Comparison of ENCODE assay signal across 17 mouse cellular contexts in the genomic region with DNA sequence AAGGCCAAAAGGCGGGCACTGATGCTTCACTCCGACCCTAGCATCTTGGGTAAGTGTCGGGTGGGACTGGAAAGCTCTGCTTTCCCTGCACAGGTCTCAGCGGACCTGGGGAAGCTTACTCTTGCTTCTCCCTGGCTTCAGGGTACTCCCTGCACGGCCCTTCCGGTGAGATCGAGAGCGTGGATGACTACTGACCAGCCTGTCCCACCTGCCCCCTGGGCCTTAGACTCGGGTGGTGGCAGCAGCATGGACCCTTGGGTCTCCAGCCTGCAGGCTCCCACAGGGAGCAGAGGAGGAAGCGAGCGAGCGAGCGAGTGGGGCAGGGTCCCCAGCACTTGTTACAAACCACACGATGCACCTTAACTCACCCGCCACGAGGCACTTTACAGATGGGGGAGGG. TPM values are rescaled to one million over a fixed set of nuclear protein-coding genes. Genes with fewer than 3 reads are reported as not detected.
DNase-seq lines count a peak whose midpoint lies in the region; ATAC-seq and TF ChIP-seq lines count a peak whose summit lies in the region.
"Had no signal": no experiment of that assay in that cellular context is flagged by ENCODE, and none has a peak within 500 bp of the region (broad histone marks: within the 10 kb centered on the region; RNA-seq: fewer than 3 reads in every experiment).

No protein-coding gene starts in this region.

- no peak for ATAC-seq in heart, embryonic 12.5 days (ENCODE audit: insufficient number of reproducible peaks, low FRiP score)
- no peak for ATAC-seq in lung, embryonic 14.5 days (ENCODE audit: insufficient read depth)
- ATAC-seq in forebrain, embryonic 16.5 days, result no peak
- no peak for ATAC-seq in midbrain, embryonic 14.5 days (ENCODE audit: low FRiP score, low TSS enrichment)
- ATAC-seq: Patski had no signal

- intact Hi-C loops in heart, postnatal 10 days (cut with DNase I), result no loop called here

- no peak overlapping the region for H3K9ac ChIP-seq in heart, embryonic 12.5 days
- peak overlapping the region; percentile 22; the same call in 1 of the 2 replicates for H3K9ac ChIP-seq in lung, embryonic 14.5 days
- no peak overlapping the region for H3K9ac ChIP-seq in forebrain, embryonic 16.5 days (replicated peaks; ENCODE audit: low read depth, low read length)
- no peak overlapping the region for H3K9ac ChIP-seq in midbrain, embryonic 14.5 days (replicated peaks; ENCODE audit: low read length)

- peaks cover 28% of the 10 kb centered on the region for H3K4me1 ChIP-seq in heart, embryonic 12.5 days (replicated peaks)
- peaks cover 2% of the 10 kb centered on the region; the same call in 1 of the 2 replicates for H3K4me1 ChIP-seq in lung, embryonic 14.5 days (ENCODE audit: insufficient read depth)
- peaks cover 18% of the 10 kb centered on the region for H3K4me1 ChIP-seq in forebrain, embryonic 16.5 days (replicated peaks; ENCODE audit: control insufficient read depth, insufficient read depth, low read length)
- H3K4me1 ChIP-seq in midbrain, embryonic 14.5 days (ENCODE audit: control insufficient read depth, insufficient read depth, low read length), result peaks cover 11% of the 10 kb centered on the region

- no peak for DNase-seq in heart, postnatal 10 days
- DNase-seq in lung, embryonic 14.5 days, result no peak
- no peak for DNase-seq in lung, adult 18-20 months
- DNase-seq in midbrain, embryonic 14.5 days, result no peak
- DNase-seq in embryo, embryonic 11 days, result no peak
- no peak for DNase-seq in layer of hippocampus, postnatal 14 days (ENCODE audit: low spot score in 2 of 2)
- DNase-seq: liver, embryonic 13.5 days had no signal

- no peak overlapping the region for H3K4me3 ChIP-seq in heart, embryonic 12.5 days
- H3K4me3 ChIP-seq in lung, embryonic 14.5 days (ENCODE audit: low read depth, low read length), result no peak overlapping the region
- no peak overlapping the region for H3K4me3 ChIP-seq in forebrain, embryonic 16.5 days (replicated peaks; ENCODE audit: low read length)
- H3K4me3 ChIP-seq in midbrain, embryonic 14.5 days (replicated peaks; ENCODE audit: low read depth, low read length), result no peak overlapping the region
- H3K4me3 ChIP-seq: liver, embryonic 13.5 days had no signal

- H3K9me3 ChIP-seq in heart, embryonic 12.5 days (replicated peaks), result no peaks in the 10 kb centered on the region
- no peaks in the 10 kb centered on the region for H3K9me3 ChIP-seq in lung, embryonic 14.5 days (ENCODE audit: low read depth, low read length)
- H3K9me3 ChIP-seq in forebrain, embryonic 16.5 days (ENCODE audit: control insufficient read depth, low read length), result no peaks in the 10 kb centered on the region
- no peaks in the 10 kb centered on the region for H3K9me3 ChIP-seq in midbrain, embryonic 14.5 days (ENCODE audit: control insufficient read depth, low read length)
- H3K9me3 ChIP-seq: liver, embryonic 13.5 days had no signal

- 79% methylated on average over 16 of the region's 16 CpGs for WGBS in heart, embryonic 12.5 days
- WGBS in lung, embryonic 14.5 days, result 66% methylated on average over 16 of the region's 16 CpGs
- 76% methylated on average over 16 of the region's 16 CpGs for WGBS in forebrain, embryonic 16.5 days
- 71% methylated on average over 16 of the region's 16 CpGs for WGBS in midbrain, embryonic 14.5 days

- H3K27me3 ChIP-seq in heart, embryonic 12.5 days (replicated peaks), result no peaks in the 10 kb centered on the region
- no peaks in the 10 kb centered on the region for H3K27me3 ChIP-seq in lung, embryonic 14.5 days (ENCODE audit: insufficient read depth, low read length)
- H3K27me3 ChIP-seq in forebrain, embryonic 16.5 days (replicated peaks; ENCODE audit: control insufficient read depth, insufficient read depth, low read length), result no peaks in the 10 kb centered on the region
- no peaks in the 10 kb centered on the region for H3K27me3 ChIP-seq in midbrain, embryonic 14.5 days (ENCODE audit: control insufficient read depth, insufficient read depth, low read length)
- H3K27me3 ChIP-seq: liver, embryonic 13.5 days; Patski had no signal

- H3K27ac ChIP-seq in heart, embryonic 12.5 days (ENCODE audit: poor library complexity, severe bottlenecking), result peak overlapping the region; percentile 28; the same call in 1 of the 2 replicates
- H3K27ac ChIP-seq in lung, embryonic 14.5 days (ENCODE audit: low read depth), result no peak overlapping the region
- peak overlapping the region; percentile 33; the same call in 1 of the 2 replicates for H3K27ac ChIP-seq in forebrain, embryonic 16.5 days (ENCODE audit: low read length)
- peak overlapping the region; percentile 63 for H3K27ac ChIP-seq in midbrain, embryonic 14.5 days (replicated peaks; ENCODE audit: low read depth, low read length)
- H3K27ac ChIP-seq: kidney, postnatal 0 days; macrophage had no signal

- H3K4me2 ChIP-seq in heart, embryonic 12.5 days, result no peak overlapping the region
- no peak overlapping the region for H3K4me2 ChIP-seq in lung, embryonic 14.5 days
- no peak overlapping the region for H3K4me2 ChIP-seq in forebrain, embryonic 16.5 days (ENCODE audit: low read length)
- H3K4me2 ChIP-seq in midbrain, embryonic 14.5 days (ENCODE audit: low read length), result no peak overlapping the region

- no peak for TF ChIP-seq CTCF in lung, embryonic 14.5 days (IDR thresholded peaks at IDR 0.05; ENCODE audit: low read depth)

- H3K36me3 ChIP-seq in heart, embryonic 12.5 days, result peaks cover 94% of the 10 kb centered on the region
- H3K36me3 ChIP-seq in lung, embryonic 14.5 days (ENCODE audit: insufficient read depth), result peaks cover 100% of the 10 kb centered on the region
- H3K36me3 ChIP-seq in forebrain, embryonic 16.5 days (ENCODE audit: control insufficient read depth, insufficient read depth), result peaks cover 48% of the 10 kb centered on the region
- H3K36me3 ChIP-seq in midbrain, embryonic 14.5 days (ENCODE audit: control insufficient read depth, insufficient read depth, low read length), result peaks cover 97% of the 10 kb centered on the region

RNA-seq across cellular contexts. Expression of a gene that starts 7.2 kb away (rescaled TPM):
- polyA plus RNA-seq in heart, embryonic 12.5 days (2016; fragmentation: Nextera tagmentation; extraction: Ambion mirVana), result 9.9 and 10.1 TPM in 2 replicates
- total RNA-seq in heart, postnatal 10 days (2021), result 10 to 100 TPM; 29.6 to 33.8 TPM
- polyA plus RNA-seq in lung, embryonic 14.5 days (2014; fragmentation: Nextera tagmentation; extraction: Ambion mirVana), result 11.1 and 11.6 TPM in 2 replicates
- polyA plus RNA-seq in forebrain, embryonic 16.5 days (2015; fragmentation: Nextera tagmentation; extraction: Ambion mirVana), result 16.5 and 20.2 TPM in 2 replicates
- 17.0 and 23.5 TPM in 2 replicates for polyA plus RNA-seq in midbrain, embryonic 14.5 days (2014; fragmentation: Nextera tagmentation; extraction: Ambion mirVana)
- total RNA-seq in layer of hippocampus, postnatal 14 days (2021), result 10 to 100 TPM; 40.5 to 48.8 TPM

RNA-seq across cellular contexts. Expression of a gene that starts 7.5 kb away (rescaled TPM):
- not detected in 2 replicates for polyA plus RNA-seq in heart, embryonic 12.5 days (2016; fragmentation: Nextera tagmentation; extraction: Ambion mirVana)
- total RNA-seq in heart, postnatal 10 days (2021), result not detected
- polyA plus RNA-seq in lung, embryonic 14.5 days (2014; fragmentation: Nextera tagmentation; extraction: Ambion mirVana), result 0.37 and 0.38 TPM in 2 replicates
- polyA plus RNA-seq in forebrain, embryonic 16.5 days (2015; fragmentation: Nextera tagmentation; extraction: Ambion mirVana), result not detected in 2 replicates
- polyA plus RNA-seq in midbrain, embryonic 14.5 days (2014; fragmentation: Nextera tagmentation; extraction: Ambion mirVana), result not detected in 2 replicates
- total RNA-seq in layer of hippocampus, postnatal 14 days (2021), result not detected
- total RNA-seq: adrenal gland, adult 18-20 months; heart, adult 8-10 months; hematopoietic stem cell, adult 5-6 weeks had no signal
- polyA plus RNA-seq: kidney, postnatal 0 days; macrophage; Patski; spleen, adult 2 months; testis, adult 2 months had no signal

RNA-seq across cellular contexts. Expression of a gene that starts 7.8 kb away (rescaled TPM):
- 277 and 287 TPM in 2 replicates for polyA plus RNA-seq in heart, embryonic 12.5 days (2016; fragmentation: Nextera tagmentation; extraction: Ambion mirVana)
- 100 to 1,000 TPM; 481 to 484 TPM for total RNA-seq in heart, postnatal 10 days (2021)
- polyA plus RNA-seq in lung, embryonic 14.5 days (2014; fragmentation: Nextera tagmentation; extraction: Ambion mirVana), result 411 and 440 TPM in 2 replicates
- 498 and 517 TPM in 2 replicates for polyA plus RNA-seq in forebrain, embryonic 16.5 days (2015; fragmentation: Nextera tagmentation; extraction: Ambion mirVana)
- 633 and 757 TPM in 2 replicates for polyA plus RNA-seq in midbrain, embryonic 14.5 days (2014; fragmentation: Nextera tagmentation; extraction: Ambion mirVana)
- total RNA-seq in layer of hippocampus, postnatal 14 days (2021), result 100 to 1,000 TPM; 704 to 770 TPM

RNA-seq across cellular contexts. Expression of a gene that starts 23.2 kb away (rescaled TPM):
- polyA plus RNA-seq in heart, embryonic 12.5 days (2016; fragmentation: Nextera tagmentation; extraction: Ambion mirVana), result 44.0 and 44.1 TPM in 2 replicates
- total RNA-seq in heart, postnatal 10 days (2021), result 10 to 100 TPM; 16.6 to 19.2 TPM
- polyA plus RNA-seq in lung, embryonic 14.5 days (2014; fragmentation: Nextera tagmentation; extraction: Ambion mirVana), result 54.3 and 58.4 TPM in 2 replicates
- polyA plus RNA-seq in forebrain, embryonic 16.5 days (2015; fragmentation: Nextera tagmentation; extraction: Ambion mirVana), result 66.8 and 74.7 TPM in 2 replicates
- 83.7 and 103 TPM in 2 replicates for polyA plus RNA-seq in midbrain, embryonic 14.5 days (2014; fragmentation: Nextera tagmentation; extraction: Ambion mirVana)
- total RNA-seq in layer of hippocampus, postnatal 14 days (2021), result 10 to 100 TPM; 32.9 to 37.1 TPM

RNA-seq across cellular contexts. Expression of a gene that starts 27.8 kb away (rescaled TPM):
- polyA plus RNA-seq in heart, embryonic 12.5 days (2016; fragmentation: Nextera tagmentation; extraction: Ambion mirVana), result 0.40 TPM in 1 of 2 replicates, not detected in the other
- total RNA-seq in heart, postnatal 10 days (2021), result not detected
- polyA plus RNA-seq in lung, embryonic 14.5 days (2014; fragmentation: Nextera tagmentation; extraction: Ambion mirVana), result 0.26 TPM in 1 of 2 replicates, not detected in the other
- polyA plus RNA-seq in forebrain, embryonic 16.5 days (2015; fragmentation: Nextera tagmentation; extraction: Ambion mirVana), result 254 and 298 TPM in 2 replicates
- polyA plus RNA-seq in midbrain, embryonic 14.5 days (2014; fragmentation: Nextera tagmentation; extraction: Ambion mirVana), result 234 and 291 TPM in 2 replicates
- total RNA-seq in layer of hippocampus, postnatal 14 days (2021), result 100 to 1,000 TPM; 128 to 133 TPM
- total RNA-seq: heart, adult 8-10 months; hematopoietic stem cell, adult 5-6 weeks had no signal
- polyA plus RNA-seq: kidney, postnatal 0 days; macrophage; Patski; spleen, adult 2 months had no signal
